Mouse (Mus musculus): Measurements from ENCODE around the gene Olfr1416. TPM values are rescaled to one million over a fixed set of nuclear protein-coding genes. Genes with fewer than 3 reads are reported as not detected.
"Not testable (repeated sequence)": the region's sequence is repeated elsewhere in the genome, so short reads cannot be mapped to it uniquely, and the experiment has no call there.

Gene Olfr1416
- not detected in 2 replicates for polyA plus RNA-seq (2014; fragmentation: Nextera tagmentation; extraction: Ambion mirVana)

- Histone ChIP-seq H3K9ac (ENCODE audit: low read length) (no peak within 1 kb of the TSS), H3K4me1 (replicated peaks; ENCODE audit: control insufficient read depth, insufficient read depth, low read length) (no peaks in the 10 kb centered on the region), H3K4me2 (ENCODE audit: low read depth, low read length, severe bottlenecking) (no peak within 1 kb of the TSS), H3K27ac (ENCODE audit: low read depth, low read length) (no peak within 1 kb of the TSS), H3K36me3 (ENCODE audit: control insufficient read depth, insufficient read depth, low read length) (no peaks in the 10 kb centered on the region), H3K9me3 (ENCODE audit: control insufficient read depth, low read length) (no peaks in the 10 kb centered on the region), H3K27me3 (ENCODE audit: control insufficient read depth, insufficient read depth, low read length) (no peaks in the 10 kb centered on the region), H3K4me3 (ENCODE audit: low read depth, low read length) (no peak within 1 kb of the TSS)
- ATAC-seq (replicated peaks; ENCODE audit: low FRiP score) = no peak
- DNase-seq (ENCODE audit: low spot score) = peak; percentile 17
Measured at GRCm38 (mm10) chr1:92485013-92485412, at the start of gene Olfr1416. Olfr1416 (minus strand) TSS chr1:92485113.

- Histone ChIP-seq H3K9ac (ENCODE audit: low read length) (no peak overlapping the region), H3K4me3 (ENCODE audit: low read depth, low read length) (no peak overlapping the region), H3K4me1 (replicated peaks; ENCODE audit: control insufficient read depth, insufficient read depth, low read length) (no peaks in the 10 kb centered on the region), H3K4me2 (ENCODE audit: low read depth, low read length, severe bottlenecking) (no peak overlapping the region), H3K9me3 (ENCODE audit: control insufficient read depth, low read length) (no peaks in the 10 kb centered on the region), H3K27me3 (ENCODE audit: control insufficient read depth, insufficient read depth, low read length) (no peaks in the 10 kb centered on the region), H3K36me3 (ENCODE audit: control insufficient read depth, insufficient read depth, low read length) (no peaks in the 10 kb centered on the region), H3K27ac (ENCODE audit: low read depth, low read length) (no peak overlapping the region)
- DNase-seq (ENCODE audit: low spot score) (no peak), ATAC-seq (replicated peaks; ENCODE audit: low FRiP score) (no peak)
- 89% methylated on average over 3 of the region's 3 CpGs for WGBS
Measured at GRCm38 (mm10) chr1:92523764-92524163, 38.9 kb upstream of the Olfr1416 start.

GRCm38 (mm10) chr1:92521376-92521775, 36.5 kb upstream of the Olfr1416 start:
- Histone ChIP-seq H3K9me3 (ENCODE audit: control insufficient read depth, low read length) (no peaks in the 10 kb centered on the region), H3K4me2 (ENCODE audit: low read depth, low read length, severe bottlenecking) (no peak overlapping the region), H3K27me3 (ENCODE audit: control insufficient read depth, insufficient read depth, low read length) (no peaks in the 10 kb centered on the region), H3K9ac (ENCODE audit: low read length) (no peak overlapping the region), H3K36me3 (ENCODE audit: control insufficient read depth, insufficient read depth, low read length) (no peaks in the 10 kb centered on the region), H3K4me3 (ENCODE audit: low read depth, low read length) (no peak overlapping the region), H3K27ac (ENCODE audit: low read depth, low read length) (no peak overlapping the region), H3K4me1 (replicated peaks; ENCODE audit: control insufficient read depth, insufficient read depth, low read length) (no peaks in the 10 kb centered on the region)
- DNase-seq (ENCODE audit: low spot score) = peak; percentile 74
- 0 out of 2 replicates have a peak, but pooled peaks have one; percentile 24 for ATAC-seq (replicated peaks; ENCODE audit: low FRiP score)
- WGBS = 20% methylated on average over 10 of the region's 10 CpGs

- ATAC-seq (replicated peaks; ENCODE audit: low FRiP score) (no peak), DNase-seq (ENCODE audit: low spot score) (no peak)
- Histone ChIP-seq H3K4me2 (ENCODE audit: low read depth, low read length, severe bottlenecking) (no peak overlapping the region), H3K27ac (ENCODE audit: low read depth, low read length) (no peak overlapping the region), H3K27me3 (ENCODE audit: control insufficient read depth, insufficient read depth, low read length) (no peaks in the 10 kb centered on the region), H3K36me3 (ENCODE audit: control insufficient read depth, insufficient read depth, low read length) (no peaks in the 10 kb centered on the region), H3K9ac (ENCODE audit: low read length) (no peak overlapping the region), H3K4me3 (ENCODE audit: low read depth, low read length) (no peak overlapping the region), H3K4me1 (replicated peaks; ENCODE audit: control insufficient read depth, insufficient read depth, low read length) (no peaks in the 10 kb centered on the region), H3K9me3 (ENCODE audit: control insufficient read depth, low read length) (no peaks in the 10 kb centered on the region)
- 88% methylated on average over 6 of the region's 6 CpGs for WGBS
Measured at GRCm38 (mm10) chr1:92519046-92519445, 34.1 kb upstream of the Olfr1416 start.

GRCm38 (mm10) chr1:92518561-92518960, 33.6 kb upstream of the Olfr1416 start, which contains the start of gene Olfr1414:
Olfr1414 (minus strand) TSS chr1:92518661.
- ATAC-seq (replicated peaks; ENCODE audit: low FRiP score) (no peak), DNase-seq (ENCODE audit: low spot score) (no peak)
- Histone ChIP-seq H3K36me3 (ENCODE audit: control insufficient read depth, insufficient read depth, low read length) (no peaks in the 10 kb centered on the region), H3K9me3 (ENCODE audit: control insufficient read depth, low read length) (no peaks in the 10 kb centered on the region), H3K4me1 (replicated peaks; ENCODE audit: control insufficient read depth, insufficient read depth, low read length) (no peaks in the 10 kb centered on the region), H3K27me3 (ENCODE audit: control insufficient read depth, insufficient read depth, low read length) (no peaks in the 10 kb centered on the region), H3K9ac (ENCODE audit: low read length) (no peak within 1 kb of the TSS), H3K27ac (ENCODE audit: low read depth, low read length) (no peak within 1 kb of the TSS), H3K4me2 (ENCODE audit: low read depth, low read length, severe bottlenecking) (no peak within 1 kb of the TSS), H3K4me3 (ENCODE audit: low read depth, low read length) (no peak within 1 kb of the TSS)
- WGBS = 87% methylated on average over 3 of the region's 3 CpGs

- Histone ChIP-seq H3K9me3 (ENCODE audit: control insufficient read depth, low read length) (no peaks in the 10 kb centered on the region), H3K9ac (ENCODE audit: low read length) (no peak overlapping the region), H3K4me3 (ENCODE audit: low read depth, low read length) (no peak overlapping the region), H3K36me3 (ENCODE audit: control insufficient read depth, insufficient read depth, low read length) (no peaks in the 10 kb centered on the region), H3K4me2 (ENCODE audit: low read depth, low read length, severe bottlenecking) (no peak overlapping the region), H3K27me3 (ENCODE audit: control insufficient read depth, insufficient read depth, low read length) (no peaks in the 10 kb centered on the region), H3K27ac (ENCODE audit: low read depth, low read length) (no peak overlapping the region), H3K4me1 (replicated peaks; ENCODE audit: control insufficient read depth, insufficient read depth, low read length) (no peaks in the 10 kb centered on the region)
- DNase-seq (ENCODE audit: low spot score) (no peak), ATAC-seq (replicated peaks; ENCODE audit: low FRiP score) (no peak)
- 88% methylated on average over 11 of the region's 11 CpGs for WGBS
Measured at GRCm38 (mm10) chr1:92515390-92515789, 30.5 kb upstream of the Olfr1416 start.

- H3K27ac ChIP-seq (ENCODE audit: low read depth, low read length); H3K36me3 ChIP-seq (ENCODE audit: control insufficient read depth, insufficient read depth, low read length); DNase-seq (ENCODE audit: low spot score); H3K4me1 ChIP-seq (replicated peaks; ENCODE audit: control insufficient read depth, insufficient read depth, low read length); ATAC-seq (replicated peaks; ENCODE audit: low FRiP score); H3K4me2 ChIP-seq (ENCODE audit: low read depth, low read length, severe bottlenecking); H3K4me3 ChIP-seq (ENCODE audit: low read depth, low read length); H3K9ac ChIP-seq (ENCODE audit: low read length); H3K9me3 ChIP-seq (ENCODE audit: control insufficient read depth, low read length); H3K27me3 ChIP-seq (ENCODE audit: control insufficient read depth, insufficient read depth, low read length): not testable (repeated sequence)
- 86% methylated on average over 4 of the region's 5 CpGs for WGBS
Measured at GRCm38 (mm10) chr1:92511646-92512045, 26.7 kb upstream of the Olfr1416 start.

- Histone ChIP-seq H3K27ac (ENCODE audit: low read depth, low read length) (no peak within 1 kb of the TSS), H3K9ac (ENCODE audit: low read length) (no peak within 1 kb of the TSS), H3K4me1 (replicated peaks; ENCODE audit: control insufficient read depth, insufficient read depth, low read length) (no peaks in the 10 kb centered on the region), H3K27me3 (ENCODE audit: control insufficient read depth, insufficient read depth, low read length) (no peaks in the 10 kb centered on the region), H3K4me3 (ENCODE audit: low read depth, low read length) (no peak within 1 kb of the TSS), H3K9me3 (ENCODE audit: control insufficient read depth, low read length) (no peaks in the 10 kb centered on the region), H3K4me2 (ENCODE audit: low read depth, low read length, severe bottlenecking) (no peak within 1 kb of the TSS), H3K36me3 (ENCODE audit: control insufficient read depth, insufficient read depth, low read length) (no peaks in the 10 kb centered on the region)
- ATAC-seq (replicated peaks; ENCODE audit: low FRiP score) = no peak
- 84% methylated on average over 2 of the region's 2 CpGs for WGBS
- DNase-seq (ENCODE audit: low spot score) = peak; percentile 16
Measured at GRCm38 (mm10) chr1:92496001-92496400, 11.1 kb upstream of the Olfr1416 start, which contains the start of gene Olfr1415. Olfr1415 (minus strand) TSS chr1:92496101.

GRCm38 (mm10) chr1:92474066-92474578, 10.8 kb downstream of the Olfr1416 start:
- Histone ChIP-seq H3K27me3 (ENCODE audit: control insufficient read depth, insufficient read depth, low read length) (no peaks in the 10 kb centered on the region), H3K36me3 (ENCODE audit: control insufficient read depth, insufficient read depth, low read length) (peaks cover 3% of the 10 kb centered on the region; the same call in 1 of the 2 replicates), H3K27ac (ENCODE audit: low read depth, low read length) (no peak overlapping the region), H3K4me3 (ENCODE audit: low read depth, low read length) (peak overlapping the region; percentile 92), H3K9ac (ENCODE audit: low read length) (peak overlapping the region; percentile 64), H3K4me1 (replicated peaks; ENCODE audit: control insufficient read depth, insufficient read depth, low read length) (peaks cover 3% of the 10 kb centered on the region; the same call in 1 of the 2 replicates), H3K9me3 (ENCODE audit: control insufficient read depth, low read length) (no peaks in the 10 kb centered on the region), H3K4me2 (ENCODE audit: low read depth, low read length, severe bottlenecking) (peak overlapping the region; percentile 87)
- ATAC-seq (replicated peaks; ENCODE audit: low FRiP score) (peak; percentile 22; the same call in 1 of the 2 replicates), DNase-seq (ENCODE audit: low spot score) (no peak)
- WGBS = 5% methylated on average over 10 of the region's 10 CpGs
